Mouse (Mus musculus) adrenal gland (tissue): ENCODE results near the gene Chst5.
"Not testable (repeated sequence)": the region's sequence is repeated elsewhere in the genome, so short reads cannot be mapped to it uniquely, and the experiment has no call there.

Experiments
- intact Hi-C: fragments of 180-260 bp; cut with DNase I; formaldehyde crosslinking; loops from one replicate; pipeline ENCODE4 v1.15.1; 2025

The Chst5 gene

GRCm38 (mm10) chr8:111876355-111876948, 33.8 kb downstream of the Chst5 start, which contains the start of gene Tmem170:
Gene Tmem170 (minus strand): TSS chr8:111876750.
- intact Hi-C loops: loop anchor here (10.0 kb wide), 1 partner anchor 138 kb away; the partner anchor contains the start of genes Gm6793, Kars and Terf2ip

- intact Hi-C loops: loop anchor here (10.0 kb wide), 1 partner anchor 139 kb away; the partner anchor contains the start of genes Gm6793, Kars and Terf2ip
These were observed 34.5 kb downstream of the Chst5 start for GRCm38 (mm10) chr8:111875758-111876157.

- intact Hi-C loops: loop anchor here (10.0 kb wide), 1 partner anchor 144 kb away; the partner anchor contains the start of genes Gm6793, Kars and Terf2ip
These were observed 39.0 kb downstream of the Chst5 start for GRCm38 (mm10) chr8:111871278-111871677.

- intact Hi-C loops: loop anchor here (10.0 kb wide), 1 partner anchor 144 kb away; the partner anchor contains the start of genes Gm6793, Kars and Terf2ip
These were observed 39.9 kb downstream of the Chst5 start for GRCm38 (mm10) chr8:111870379-111870778.

GRCm38 (mm10) chr8:111868664-111869063, 41.6 kb downstream of the Chst5 start:
- intact Hi-C loops: no loop called here

GRCm38 (mm10) chr8:111865857-111866256, 44.4 kb downstream of the Chst5 start:
- intact Hi-C loops: no loop called here

- intact Hi-C loops: no loop called here
These were observed 45.0 kb downstream of the Chst5 start for GRCm38 (mm10) chr8:111865130-111865852.

- intact Hi-C loops: no loop called here
These were observed 45.6 kb downstream of the Chst5 start for GRCm38 (mm10) chr8:111864648-111865047.

GRCm38 (mm10) chr8:111863280-111863679, 47.0 kb downstream of the Chst5 start:
- intact Hi-C loops: no loop called here

- intact Hi-C loops: no loop called here
These were observed 54.3 kb downstream of the Chst5 start for GRCm38 (mm10) chr8:111855977-111856376.

- intact Hi-C loops: no loop called here
These were observed 56.3 kb downstream of the Chst5 start, which contains the start of gene Cfdp1 for GRCm38 (mm10) chr8:111853861-111854501. Gene Cfdp1 (minus strand): TSS chr8:111854291.

- intact Hi-C loops: not testable (repeated sequence)
These were observed 57.0 kb downstream of the Chst5 start for GRCm38 (mm10) chr8:111853219-111853618.

- intact Hi-C loops: no loop called here
These were observed 63.5 kb downstream of the Chst5 start for GRCm38 (mm10) chr8:111846746-111847145.
